Mouse (Mus musculus): ENCODE measurements at regions not wholly inside any gene's neighbourhood (a gene's known extent, or its start where the extent isn't known, plus 50 kb on each side); places are given as distances from the start of the nearest gene placed in this dataset.

DNA sequence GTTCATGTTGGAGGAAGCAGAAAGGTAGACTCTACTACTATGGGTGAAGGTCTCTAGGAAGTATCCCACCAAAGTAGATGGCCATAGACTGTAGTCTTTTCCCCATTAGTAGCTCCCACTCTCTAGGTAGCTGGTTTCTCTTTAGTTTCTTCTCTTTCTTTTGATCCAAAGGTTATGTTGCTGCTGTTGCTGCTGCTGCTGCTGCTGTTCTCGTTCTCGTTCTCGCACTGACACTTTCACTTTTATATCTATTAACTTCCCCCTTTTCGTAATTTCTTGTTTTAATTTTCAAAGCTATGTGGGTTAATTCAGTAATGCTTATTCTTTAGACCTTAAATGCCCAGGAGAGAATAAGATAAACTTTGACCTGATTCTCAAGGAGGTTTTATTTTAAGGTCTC lies 58.3 kb downstream of the Tmem100 start:
- DNase-seq: no peak

DNA sequence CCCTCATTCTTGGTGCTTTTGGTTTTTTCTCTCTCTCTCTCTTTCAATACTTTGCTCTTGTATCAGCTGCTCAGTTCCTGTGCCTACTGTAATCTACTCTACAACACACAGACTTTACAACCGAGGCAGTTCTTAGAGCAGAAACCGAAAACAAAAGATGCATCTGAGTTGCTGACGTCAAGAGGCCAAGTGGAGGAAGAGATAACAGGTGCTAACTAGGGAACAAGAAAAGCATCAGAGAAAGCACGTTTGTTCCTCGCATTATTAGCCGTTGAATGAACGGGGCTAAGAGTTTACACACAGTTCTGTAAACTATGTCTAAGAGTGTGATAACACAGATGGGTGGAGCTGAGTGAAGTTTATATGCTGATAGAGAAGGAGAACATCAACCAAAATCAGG lies 63.9 kb downstream of the Tmem100 start:
- no peak for DNase-seq

DNA sequence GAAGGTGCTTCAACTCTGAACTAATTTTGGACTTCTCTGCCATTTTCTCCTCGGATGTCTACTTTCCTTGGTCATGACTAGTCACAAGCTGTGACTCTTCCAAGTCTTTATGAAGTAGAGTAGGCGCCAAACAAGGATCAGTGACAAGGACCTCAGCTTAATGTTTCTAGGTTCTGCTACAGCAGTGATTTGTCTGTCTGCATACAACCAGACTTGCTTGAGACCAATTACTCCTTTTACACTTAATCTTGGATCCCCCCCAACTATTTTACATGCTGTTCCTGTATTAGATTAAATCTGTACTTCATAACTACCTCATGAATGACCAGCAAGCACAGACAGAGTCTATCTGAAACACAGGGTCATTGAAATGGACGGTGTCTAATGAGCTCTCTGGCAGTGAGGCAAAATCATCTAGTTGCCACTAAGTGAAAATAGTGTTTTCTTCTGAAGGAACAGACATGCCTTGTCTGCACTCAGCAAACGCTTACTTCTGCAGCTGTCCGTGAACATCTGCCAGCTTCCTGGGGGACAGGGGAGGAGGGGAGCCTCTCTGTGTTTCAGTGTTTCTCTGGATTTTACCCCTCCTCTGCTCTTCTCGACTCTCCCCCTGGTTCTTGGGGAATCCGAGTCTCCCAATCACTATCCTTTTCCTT lies 64.7 kb downstream of the Tmem100 start:
- no peak for DNase-seq

DNA sequence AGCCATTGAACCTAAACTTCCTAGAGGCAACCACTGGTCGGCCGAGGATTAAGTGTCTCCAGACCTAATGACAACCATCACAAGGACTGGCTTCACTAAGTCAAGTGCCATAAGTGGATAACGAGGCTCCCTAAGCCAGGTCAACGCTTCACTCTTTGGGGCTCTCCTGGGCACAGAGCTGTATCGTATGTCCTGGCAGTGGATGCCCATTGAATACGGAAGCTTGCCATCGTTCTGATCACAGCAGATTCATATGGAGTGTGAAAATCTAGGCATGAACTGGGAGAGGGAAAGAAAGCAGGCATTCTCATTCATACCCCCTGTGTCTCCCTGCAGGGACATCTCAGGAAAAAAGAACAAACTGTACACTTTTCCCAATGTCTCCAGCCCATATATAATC lies 68.3 kb downstream of the Tmem100 start:
- DNase-seq: no peak

DNA sequence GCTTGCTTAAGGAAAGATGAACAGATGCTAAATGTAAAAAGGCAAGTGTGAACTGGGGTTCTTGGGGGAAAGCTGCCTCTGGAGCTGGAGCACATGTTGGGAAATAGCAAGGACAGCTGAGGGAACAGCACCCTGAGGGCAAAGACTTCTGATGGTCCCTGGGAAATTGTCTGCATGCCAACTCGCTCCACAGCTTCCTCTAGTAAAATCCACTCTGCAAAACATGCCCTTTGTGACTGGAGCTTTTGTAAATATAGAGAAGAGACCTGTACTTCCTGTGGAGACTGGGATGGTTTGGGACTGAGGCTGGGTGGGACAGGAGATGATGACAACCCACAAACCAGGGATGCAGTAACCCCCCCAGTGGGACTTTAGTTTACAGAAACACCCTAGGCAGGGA lies 69.0 kb downstream of the Tmem100 start:
- no peak for DNase-seq

DNA sequence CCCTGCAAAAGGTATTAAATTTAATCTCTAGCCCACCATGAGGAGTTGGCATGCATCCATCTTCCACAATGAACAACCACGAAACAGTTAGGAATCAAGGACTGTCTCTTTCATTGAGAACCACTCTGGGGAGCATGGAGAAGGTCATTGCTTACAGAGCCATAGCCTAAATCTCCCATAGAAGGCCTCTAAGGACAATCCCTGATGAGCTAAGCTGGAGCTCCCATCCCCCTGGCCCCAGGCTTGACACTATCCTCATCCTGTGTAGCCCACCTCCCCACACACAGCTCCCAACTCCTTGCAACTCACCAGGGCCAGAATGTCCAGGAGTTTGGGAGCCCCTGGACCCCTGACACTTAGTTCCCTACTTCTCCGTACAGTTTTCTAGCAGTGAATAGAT lies 70.0 kb downstream of the Tmem100 start:
- DNase-seq: no peak

DNA sequence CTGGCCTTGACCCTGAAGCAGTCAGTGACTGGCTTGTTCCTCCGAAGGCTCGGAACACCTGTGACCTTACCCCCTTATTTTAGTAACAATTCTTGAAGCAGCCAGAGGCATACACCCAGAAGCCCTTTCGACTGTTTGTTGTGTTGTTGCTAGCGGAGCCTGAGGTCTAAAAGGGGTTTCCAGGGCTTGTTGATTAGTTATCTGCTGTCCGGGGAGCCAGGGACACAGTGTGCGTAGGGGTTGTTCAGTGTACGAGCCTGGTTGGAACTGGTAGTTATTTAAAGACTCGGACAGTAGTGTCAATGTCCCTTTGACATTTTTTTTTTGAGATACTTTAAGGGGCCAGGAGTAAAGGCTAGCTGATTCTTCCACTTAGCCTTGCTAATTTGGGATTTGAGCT lies 71.1 kb downstream of the Tmem100 start:
- DNase-seq: no peak

DNA sequence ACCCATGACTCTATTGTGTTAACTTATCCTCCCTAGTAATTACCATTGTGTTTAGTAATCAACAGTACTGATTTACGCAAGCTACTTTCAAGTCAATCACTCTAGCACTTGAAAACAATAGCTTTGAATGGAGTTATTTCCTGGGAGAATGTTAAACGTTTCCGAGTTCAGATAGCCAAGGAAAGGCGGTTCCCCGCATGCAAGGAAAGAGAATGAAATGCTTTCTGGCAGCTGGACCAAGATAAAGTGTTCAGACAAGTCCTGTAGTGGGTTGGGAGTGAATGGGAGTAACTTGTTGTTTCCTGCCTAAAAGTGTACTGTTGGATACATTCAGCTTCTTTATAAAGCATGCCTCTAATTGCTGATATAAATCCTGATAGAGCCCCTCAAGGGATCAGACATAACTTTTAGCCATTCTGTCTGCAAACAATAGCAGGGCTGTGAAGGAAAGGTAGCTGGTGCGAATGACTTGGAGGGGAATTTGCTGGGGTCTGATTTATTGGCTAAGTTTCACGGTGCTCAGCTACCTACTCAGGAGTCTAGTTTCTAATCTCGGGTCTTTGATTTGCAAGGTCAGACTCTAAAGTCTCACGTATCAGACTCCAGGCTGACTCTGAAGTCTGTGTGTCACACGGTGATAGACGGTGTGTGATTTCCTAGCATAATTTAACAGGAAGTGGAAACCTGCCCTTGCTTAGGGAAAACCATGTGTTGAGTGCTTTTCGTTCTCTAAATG lies 76.1 kb downstream of the Tmem100 start:
- no peak for DNase-seq

DNA sequence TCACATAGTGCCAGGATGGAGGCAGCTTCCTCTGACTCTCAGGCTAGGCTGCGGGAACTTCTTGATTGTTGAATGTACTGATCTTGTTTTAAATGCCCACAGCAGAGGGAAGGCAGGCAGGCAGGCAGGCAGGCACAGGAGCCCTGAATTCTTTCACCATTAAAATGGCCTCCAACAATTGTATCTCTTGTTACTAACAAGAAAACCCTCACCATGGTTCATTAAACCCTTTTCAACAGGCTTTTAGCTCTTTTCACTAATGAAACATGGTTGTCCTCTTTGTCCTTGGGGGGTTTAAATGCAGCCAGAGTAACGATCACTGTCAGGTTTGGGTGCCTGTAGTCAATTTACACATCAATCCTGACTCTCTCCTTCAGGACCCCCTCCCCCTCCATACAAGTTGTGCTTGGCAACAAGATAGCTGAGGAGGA lies 77.8 kb upstream of the Gm45716 start:
- DNase-seq: peak; percentile 50

DNA sequence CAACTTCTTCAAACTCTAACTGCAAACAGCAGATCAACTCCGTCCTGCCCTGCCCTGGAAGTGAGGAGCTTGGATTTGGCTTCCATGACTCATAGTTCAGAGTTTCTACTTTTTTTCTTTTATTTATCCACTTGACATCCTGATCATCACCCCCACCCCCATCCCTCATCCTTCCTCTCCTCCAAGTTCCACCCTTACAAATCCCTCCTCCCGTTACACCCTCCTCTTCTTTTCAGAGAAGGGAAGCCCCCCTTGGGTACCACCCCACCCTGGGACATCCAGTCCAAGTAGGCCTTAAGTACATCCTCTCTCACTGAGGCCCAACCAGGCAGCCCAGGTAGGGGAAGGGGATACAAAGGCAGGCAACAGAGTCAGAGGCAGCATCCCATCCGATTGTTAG lies 77.3 kb upstream of the Gm45716 start:
- DNase-seq: no peak

DNA sequence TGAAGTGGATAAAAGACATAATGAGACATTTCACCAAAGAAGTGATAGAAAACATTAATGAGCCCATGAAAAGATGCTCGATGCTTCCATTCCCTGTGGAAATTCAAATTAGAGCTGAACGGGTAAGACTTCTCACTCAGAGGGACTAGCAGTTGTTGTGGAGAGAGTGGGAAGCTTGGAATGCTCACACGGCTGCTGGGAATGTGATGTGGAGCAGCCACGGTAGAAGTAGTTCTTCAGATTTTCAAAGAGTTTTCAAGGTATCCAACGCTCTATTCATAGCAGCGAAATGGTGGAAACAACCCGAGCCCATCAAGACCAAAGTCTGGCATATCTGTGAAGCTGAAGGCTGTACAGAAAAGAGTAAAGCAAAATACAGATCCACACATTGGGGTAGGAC lies 75.3 kb upstream of the Gm45716 start:
- DNase-seq: no peak

DNA sequence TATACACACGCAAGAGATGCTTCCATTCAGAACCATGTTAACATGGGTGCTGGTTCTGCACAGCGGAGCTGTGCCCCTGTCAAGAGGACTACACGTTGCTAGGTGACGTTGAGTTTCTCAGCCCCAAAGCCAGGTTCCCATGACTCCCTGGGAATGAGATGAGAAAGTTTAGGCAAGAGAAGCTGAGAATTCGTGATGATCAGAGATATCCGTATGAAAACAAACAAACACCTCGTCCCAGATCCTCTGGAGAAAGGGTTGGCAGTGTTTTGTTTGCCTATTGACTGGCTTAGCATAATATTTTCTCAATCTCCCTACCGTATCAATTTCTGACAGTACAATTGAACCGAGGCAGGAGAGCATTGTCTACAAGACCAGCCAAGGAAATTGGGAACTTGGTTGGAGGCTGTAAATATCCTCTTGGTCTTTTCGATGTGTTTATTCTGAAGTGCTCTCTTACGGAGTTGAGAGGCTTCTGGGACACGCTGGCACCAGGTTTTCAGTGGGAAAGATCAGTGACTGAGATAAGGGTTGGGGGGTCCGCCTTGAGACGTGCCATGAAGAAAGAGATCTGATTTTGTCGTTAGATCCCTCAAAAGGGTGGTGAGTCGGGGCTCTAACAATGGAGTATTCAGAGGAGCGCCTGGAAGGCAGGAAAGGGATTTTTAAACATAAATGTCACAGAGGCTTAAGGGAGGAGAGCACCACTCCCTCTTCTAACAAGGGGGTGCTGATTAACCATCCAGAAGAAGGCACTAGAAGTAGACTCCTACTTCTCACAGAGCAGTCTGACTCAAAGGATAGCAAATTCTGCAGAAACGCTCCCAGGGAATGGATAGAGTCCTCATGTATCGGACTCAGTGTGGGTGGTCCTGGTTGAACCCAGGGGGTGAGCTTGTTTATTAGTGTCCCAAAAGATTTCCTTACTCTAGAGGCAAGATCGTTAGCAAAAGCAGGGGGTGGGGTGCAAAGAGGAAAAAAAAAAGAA lies 70.5 kb upstream of the Gm45716 start:
- DNase-seq: no peak

DNA sequence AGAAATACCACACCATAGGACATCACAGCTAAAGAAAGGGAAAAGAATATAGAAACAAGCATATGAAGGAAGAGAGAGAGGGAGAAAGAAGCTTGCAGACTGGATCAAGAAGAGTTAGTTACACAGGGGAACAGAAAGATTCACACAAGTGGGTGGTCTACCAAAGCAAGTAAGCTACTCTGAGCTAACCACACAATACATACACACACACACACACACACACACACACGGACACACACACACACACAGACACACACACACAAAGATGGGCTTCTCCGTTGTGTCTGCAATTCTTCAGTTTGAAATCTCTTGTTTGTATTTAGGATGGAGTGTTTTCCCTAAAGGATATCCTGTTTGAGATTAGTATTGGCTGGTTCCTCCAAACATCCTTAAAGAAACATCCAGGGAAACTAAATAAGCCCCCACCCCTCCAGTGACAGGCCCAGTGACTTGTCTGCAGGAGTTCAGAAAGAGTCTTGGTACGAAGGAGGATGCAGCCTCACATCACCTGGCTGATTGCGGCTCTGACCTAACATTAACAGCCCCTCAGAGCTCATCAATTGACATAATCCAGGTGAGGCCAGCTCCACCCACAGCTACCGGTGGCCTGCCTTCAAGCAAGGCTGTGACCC lies 69.7 kb upstream of the Gm45716 start:
- no peak for DNase-seq

DNA sequence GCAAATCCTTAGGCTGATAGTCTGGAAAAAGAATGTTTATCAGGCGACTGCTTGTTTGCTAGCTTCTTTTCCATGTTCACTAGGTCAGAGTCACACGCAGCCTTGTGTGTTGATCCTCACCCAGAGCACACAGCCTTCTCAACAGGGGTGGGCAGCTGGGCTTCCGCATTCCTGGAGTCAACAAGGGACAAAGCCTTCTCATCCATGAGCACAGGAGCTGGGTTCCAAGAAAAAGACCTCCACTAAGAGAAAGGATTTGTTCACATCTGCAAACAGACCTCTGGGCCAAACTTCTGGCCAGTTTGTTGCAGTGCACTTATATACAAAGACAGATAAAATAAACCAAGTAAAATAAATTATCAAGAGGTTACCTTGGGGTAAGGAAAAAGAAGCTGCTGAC lies 65.6 kb upstream of the Gm45716 start:
- no peak for DNase-seq

DNA sequence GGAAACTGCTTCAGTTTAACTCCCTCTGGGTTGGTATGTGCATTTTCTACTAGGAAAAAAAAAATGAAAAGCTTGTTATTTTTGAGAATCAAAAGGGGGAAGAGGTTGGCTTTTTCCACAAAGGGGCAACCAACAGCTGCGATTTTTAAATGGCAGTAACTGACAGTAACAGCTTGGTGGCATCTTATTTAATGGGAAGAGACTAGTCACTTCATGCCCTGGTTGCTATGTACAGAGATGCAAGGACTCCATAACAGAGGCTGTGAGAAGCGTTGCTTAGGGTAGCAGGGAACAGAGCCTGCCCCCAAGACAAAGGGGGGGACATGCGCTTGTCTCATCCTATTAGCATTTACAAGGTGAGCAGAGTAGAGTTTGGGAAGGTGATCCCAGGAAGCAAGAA lies 64.8 kb upstream of the Gm45716 start:
- DNase-seq: no peak

DNA sequence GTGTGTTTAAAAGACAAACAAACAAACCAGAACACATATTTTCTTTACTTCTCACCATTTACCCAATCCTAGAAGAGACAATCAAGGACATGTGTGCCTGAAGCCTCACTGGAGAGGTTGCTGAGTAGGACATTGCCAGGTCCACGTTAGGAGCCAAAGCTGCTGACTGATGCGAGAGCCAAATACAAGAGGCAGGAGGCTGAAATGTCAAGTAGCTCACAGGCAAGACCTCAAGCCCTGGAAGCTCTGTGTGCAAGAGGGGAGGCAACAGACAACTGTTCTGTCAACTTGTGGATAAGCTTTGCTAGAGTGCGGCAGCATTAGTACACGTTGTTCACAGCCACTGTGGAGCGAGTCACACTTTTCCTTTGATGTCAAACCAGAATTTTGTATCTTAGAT lies 63.6 kb upstream of the Gm45716 start:
- DNase-seq: no peak

DNA sequence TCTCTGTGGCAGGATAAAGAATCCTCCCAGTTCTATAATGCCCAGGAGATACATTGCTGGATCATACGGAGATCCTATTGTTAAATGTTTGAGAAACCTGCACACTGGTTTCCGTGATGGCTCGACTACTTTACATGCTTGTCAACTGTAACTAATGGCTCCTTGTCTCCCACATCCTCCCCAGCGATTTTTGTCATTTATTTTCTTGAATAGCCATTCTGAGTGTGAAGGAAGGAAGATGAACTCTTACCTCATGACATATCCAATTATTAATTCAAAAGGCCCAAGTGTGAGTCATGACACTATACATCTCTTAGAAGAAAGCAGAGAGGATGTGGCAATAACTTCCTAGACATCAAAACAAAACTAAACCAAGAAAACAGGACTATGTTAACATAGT lies 61.2 kb upstream of the Gm45716 start:
- no peak for DNase-seq

DNA sequence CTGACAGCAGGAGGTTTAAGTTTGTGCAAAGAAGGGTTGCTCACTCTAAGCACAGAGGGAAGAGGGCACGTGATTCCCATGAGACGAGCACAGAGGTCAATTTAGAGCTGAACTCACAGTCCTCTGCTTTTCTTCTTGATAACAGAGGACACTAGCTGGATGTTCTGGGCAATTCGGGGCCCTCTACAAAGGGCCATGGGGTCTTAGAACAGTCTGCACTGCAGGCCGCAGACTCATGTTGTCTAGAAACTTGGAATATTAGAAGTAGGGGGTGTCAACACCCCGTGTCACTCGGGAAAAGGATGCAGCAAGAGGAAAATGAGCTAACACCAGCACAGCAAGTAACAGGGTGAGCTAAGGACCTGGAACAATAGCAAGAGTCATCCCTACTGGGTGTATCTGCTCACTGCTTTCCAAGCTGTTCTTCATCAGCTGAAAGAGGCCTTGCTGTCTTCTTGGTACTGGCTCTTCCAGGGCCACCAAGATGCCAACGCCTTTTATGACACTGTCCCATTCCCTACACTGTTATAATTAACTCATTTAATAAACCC lies 58.5 kb upstream of the Gm45716 start:
- DNase-seq: no peak

DNA sequence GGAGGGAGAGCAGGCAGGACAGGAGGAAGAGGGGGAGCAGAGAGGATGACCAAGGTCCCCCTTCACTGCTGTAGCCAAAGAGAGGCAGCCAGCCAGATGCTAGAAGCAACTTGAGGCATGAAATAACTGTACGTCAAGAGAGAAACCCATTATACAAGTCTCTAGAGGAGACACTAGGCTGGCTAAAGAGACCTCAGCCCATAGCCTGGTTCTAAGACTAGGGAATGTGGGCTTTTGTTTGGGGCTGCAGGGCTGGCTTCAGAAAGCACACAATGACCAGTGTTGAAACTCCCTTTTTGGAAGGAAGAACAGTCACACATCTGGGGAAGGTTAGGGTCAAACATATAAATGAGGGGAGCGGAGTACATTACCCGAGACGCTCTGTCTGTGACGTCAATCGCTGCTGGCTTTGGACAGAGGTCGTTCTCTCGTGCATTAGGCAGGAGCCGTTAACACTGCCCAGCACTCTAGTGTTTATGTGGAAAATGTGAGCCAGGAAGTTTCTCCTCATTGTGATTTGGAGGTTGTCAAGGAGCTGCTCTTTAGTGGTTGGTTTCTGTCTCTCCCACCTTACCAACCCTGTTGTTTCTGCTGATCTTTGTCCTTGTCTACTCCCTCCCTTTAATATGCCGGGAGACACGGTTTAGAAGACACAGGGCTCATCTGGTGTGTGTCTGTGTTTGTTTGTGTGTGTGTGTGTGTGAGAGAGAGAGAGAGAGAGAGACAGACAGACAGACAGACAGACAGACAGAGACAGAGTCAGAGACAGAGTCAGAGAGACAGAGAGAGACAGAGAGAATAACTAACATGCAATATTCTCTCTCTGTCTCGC lies 57.5 kb upstream of the Gm45716 start:
- DNase-seq: peak; percentile 63

DNA sequence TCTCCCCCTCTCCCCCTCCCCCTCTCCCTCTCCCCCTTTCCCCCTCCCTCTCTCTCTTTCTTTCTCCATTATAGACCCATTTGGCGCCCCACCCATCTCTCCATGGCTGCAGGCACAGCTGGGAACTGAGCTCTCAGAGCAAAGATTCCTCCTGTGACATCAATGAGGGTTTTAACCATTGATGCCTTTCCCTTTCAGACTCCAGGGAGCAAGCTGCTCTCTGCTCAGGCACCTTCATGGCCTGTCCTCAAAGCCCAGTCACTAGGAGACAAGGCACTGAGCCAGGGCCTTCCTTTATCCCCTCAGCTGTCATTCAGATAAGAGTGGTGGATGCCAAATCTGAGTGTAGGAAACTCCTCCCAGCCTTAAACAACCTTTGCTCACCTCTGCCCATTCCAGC lies 56.8 kb upstream of the Gm45716 start:
- DNase-seq: peak; percentile 32

DNA sequence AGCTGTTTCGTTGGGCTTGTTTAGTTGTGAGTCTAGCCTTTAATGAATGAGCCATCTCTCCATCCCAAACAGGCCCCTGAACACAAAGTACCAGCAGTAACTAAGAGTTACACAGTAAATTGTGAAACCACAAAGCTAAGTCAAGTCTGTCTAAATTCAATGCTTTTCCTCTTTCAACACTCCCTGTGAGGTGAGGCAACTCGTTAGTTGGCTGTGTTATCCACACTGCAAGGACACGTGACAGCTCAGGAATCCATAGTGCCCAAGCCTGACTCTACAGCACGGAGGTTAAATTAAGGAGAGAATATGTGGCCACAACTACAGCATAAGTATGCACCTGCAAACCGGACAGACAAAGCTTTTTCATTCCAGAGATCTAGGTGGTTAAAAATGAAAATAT lies 54.9 kb upstream of the Gm45716 start:
- DNase-seq: no peak

DNA sequence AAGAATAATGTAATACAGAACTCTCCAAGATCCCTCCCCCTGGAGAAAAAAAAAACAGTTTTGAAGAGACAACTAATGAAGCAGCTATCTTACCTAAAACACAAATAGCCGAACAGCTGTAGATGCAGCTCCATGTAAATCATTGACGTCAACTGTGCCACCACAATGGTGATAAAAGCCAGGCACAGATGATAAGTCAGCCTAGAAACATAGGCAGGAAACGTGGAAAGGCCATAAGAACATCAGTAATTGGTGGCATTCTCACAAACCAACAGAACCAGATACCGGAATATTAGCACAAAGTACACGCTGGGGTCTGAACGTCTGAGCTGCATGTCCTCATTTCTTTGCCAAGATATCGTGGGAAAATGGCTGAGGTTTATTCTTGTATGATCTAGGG lies 51.2 kb upstream of the Gm45716 start:
- DNase-seq: no peak
